In genomic region chr5:122481844-122482243, GRCm38 (mm10) we compare ENCODE assay signal across 14 mouse cellular contexts. TPM values are rescaled to one million over a fixed set of nuclear protein-coding genes. Genes with fewer than 3 reads are reported as not detected.
DNase-seq lines count a peak whose midpoint lies in the region; ATAC-seq and TF ChIP-seq lines count a peak whose summit lies in the region.
"Had no signal": no experiment of that assay in that cellular context is flagged by ENCODE, and none has a peak within 500 bp of the region (broad histone marks: within the 10 kb centered on the region; RNA-seq: fewer than 3 reads in every experiment).

No protein-coding gene starts in this region.

- no peaks in the 10 kb centered on the region for H3K9me3 ChIP-seq in kidney, embryonic 15.5 days (replicated peaks)
- H3K9me3 ChIP-seq in heart, postnatal 0 days (replicated peaks; ENCODE audit: control insufficient read depth, low read length) = no peaks in the 10 kb centered on the region
- H3K9me3 ChIP-seq: embryonic facial prominence, embryonic 12.5 days; midbrain, embryonic 12.5 days; neural tube, embryonic 12.5 days had no signal

- H3K4me1 ChIP-seq in kidney, adult 2 months (ENCODE audit: control insufficient read depth, insufficient read depth, low read length) = peaks cover 10% of the 10 kb centered on the region
- no peaks in the 10 kb centered on the region for H3K4me1 ChIP-seq in kidney, embryonic 15.5 days
- H3K4me1 ChIP-seq in heart, postnatal 0 days (ENCODE audit: control insufficient read depth, insufficient read depth) = 0 out of 2 replicates have a peak, but pooled peaks cover 11% of the 10 kb centered on the region
- H3K4me1 ChIP-seq: embryonic facial prominence, embryonic 12.5 days; midbrain, embryonic 12.5 days; neural tube, embryonic 12.5 days had no signal

- TF ChIP-seq CTCF in kidney, adult 2 months (conservative IDR thresholded peaks at IDR 0.05; ENCODE audit: insufficient read depth, insufficient read length, low read depth, low read length) = no peak
- TF ChIP-seq CTCF in heart, postnatal 0 days (IDR thresholded peaks at IDR 0.05; ENCODE audit: low read depth) = no peak

- peak; percentile 71 for DNase-seq in kidney, adult 2 months
- peak; percentile 46 to 50 for DNase-seq in adrenal gland, postnatal 36 days
- peak; percentile 71 for DNase-seq in heart, postnatal 0 days (ENCODE audit: low spot score)
- peak; percentile 16 for DNase-seq in lung, postnatal 25 days (ENCODE audit: low spot score)
- DNase-seq in layer of hippocampus, postnatal 25 days (ENCODE audit: extremely low spot score in 1 of 2, low spot score in 1 of 2) = no peak
- no peak for DNase-seq in ovary, postnatal 14 days (ENCODE audit: low spot score)
- DNase-seq: cerebellum, adult 11 months; right cerebral cortex, adult 18-20 months; thymus, postnatal 4 days had no signal

- no peak for TF ChIP-seq EP300 in heart, postnatal 0 days (IDR thresholded peaks at IDR 0.05; ENCODE audit: low read depth)

- H3K9ac ChIP-seq in kidney, embryonic 15.5 days = no peak overlapping the region
- H3K9ac ChIP-seq in heart, postnatal 0 days (replicated peaks; ENCODE audit: low read depth, low read length) = no peak overlapping the region
- H3K9ac ChIP-seq: embryonic facial prominence, embryonic 12.5 days; liver, embryonic 14.5 days; midbrain, embryonic 12.5 days; neural tube, embryonic 12.5 days had no signal

- ATAC-seq in kidney, embryonic 15.5 days (replicated peaks; ENCODE audit: low FRiP score) = no peak
- ATAC-seq in heart, postnatal 0 days (ENCODE audit: insufficient read depth, low read depth) = peak; percentile 12; the same call in 1 of the 2 replicates

- no peaks in the 10 kb centered on the region for H3K27me3 ChIP-seq in kidney, adult 2 months (replicated peaks; ENCODE audit: control insufficient read depth, insufficient read depth, low read length)
- no peaks in the 10 kb centered on the region for H3K27me3 ChIP-seq in kidney, embryonic 15.5 days
- no peaks in the 10 kb centered on the region for H3K27me3 ChIP-seq in heart, postnatal 0 days (ENCODE audit: control insufficient read depth, insufficient read depth, low read length)
- H3K27me3 ChIP-seq: embryonic facial prominence, embryonic 12.5 days; midbrain, embryonic 12.5 days; neural tube, embryonic 12.5 days had no signal

- H3K4me2 ChIP-seq in kidney, embryonic 15.5 days = no peak overlapping the region
- no peak overlapping the region for H3K4me2 ChIP-seq in heart, postnatal 0 days (ENCODE audit: low read depth, low read length)
- H3K4me2 ChIP-seq: embryonic facial prominence, embryonic 12.5 days; midbrain, embryonic 12.5 days; neural tube, embryonic 12.5 days had no signal

- 24% methylated on average over 5 of the region's 5 CpGs for WGBS in kidney, adult 2 months
- WGBS in kidney, embryonic 15.5 days = 76% methylated on average over 5 of the region's 5 CpGs
- WGBS in heart, postnatal 0 days = 35% methylated on average over 5 of the region's 5 CpGs

- H3K4me3 ChIP-seq in kidney, adult 2 months (ENCODE audit: insufficient read depth, low read depth, low read length) = no peak overlapping the region
- no peak overlapping the region for H3K4me3 ChIP-seq in kidney, embryonic 15.5 days (replicated peaks)
- no peak overlapping the region for H3K4me3 ChIP-seq in heart, postnatal 0 days (ENCODE audit: low read depth, low read length)
- H3K4me3 ChIP-seq: embryonic facial prominence, embryonic 12.5 days; midbrain, embryonic 12.5 days; neural tube, embryonic 12.5 days had no signal

- H3K27ac ChIP-seq in kidney, adult 2 months (ENCODE audit: insufficient read depth, low read depth, low read length) = 0 out of 2 replicates have a peak overlapping the region, but pooled peaks have one; percentile 4
- H3K27ac ChIP-seq in kidney, embryonic 15.5 days = no peak overlapping the region
- peak overlapping the region; percentile 47 for H3K27ac ChIP-seq in heart, postnatal 0 days (ENCODE audit: low read depth)
- H3K27ac ChIP-seq: embryonic facial prominence, embryonic 12.5 days; liver, embryonic 14.5 days; midbrain, embryonic 12.5 days; neural tube, embryonic 12.5 days had no signal

- peaks cover 24% of the 10 kb centered on the region for H3K36me3 ChIP-seq in kidney, adult 2 months (ENCODE audit: control insufficient read depth, insufficient read depth, low read length)
- H3K36me3 ChIP-seq in kidney, embryonic 15.5 days = peaks cover 93% of the 10 kb centered on the region
- peaks cover 81% of the 10 kb centered on the region for H3K36me3 ChIP-seq in heart, postnatal 0 days (replicated peaks; ENCODE audit: control insufficient read depth, insufficient read depth, low read length)

- TF ChIP-seq POLR2A in kidney, adult 2 months (IDR thresholded peaks at IDR 0.05; ENCODE audit: low read depth, low read length) = no peak

RNA-seq across cellular contexts. Expression of gene Atp2a2, which starts 20.2 kb away (rescaled TPM):
- polyA plus RNA-seq in kidney, adult 2 months (2012; rRNA removed) = 94.2 and 96.2 TPM in 2 replicates
- 37.3 and 37.8 TPM in 2 replicates for polyA plus RNA-seq in kidney, embryonic 15.5 days (2015; fragmentation: Nextera tagmentation; extraction: Ambion mirVana)
- total RNA-seq in adrenal gland, postnatal 36 days (2021) = 100 to 1,000 TPM; 195 to 199 TPM
- 2,277 and 2,295 TPM in 2 replicates for total RNA-seq in heart, postnatal 0 days (2014; rRNA removed; ENCODE audit: low replicate concordance)
- polyA plus RNA-seq in heart, postnatal 0 days (2015; fragmentation: Nextera tagmentation; extraction: Ambion mirVana) = 706 and 785 TPM in 2 replicates
- 100 to 1,000 TPM; 629 to 650 TPM for total RNA-seq in layer of hippocampus, postnatal 25 days (2021)

Comparison
In these comparisons a context has a peak if more than half of its experiments do, and no peak if none do; other contexts are left out.
1. DNase-seq: peak in kidney, adult 2 months (single experiment), adrenal gland, postnatal 36 days (2 of 2), heart, postnatal 0 days (single experiment) and lung, postnatal 25 days (single experiment); none in layer of hippocampus, postnatal 25 days (0 of 2) and ovary, postnatal 14 days (single experiment).